Mouse (Mus musculus) right cerebral cortex, postnatal 14 days (tissue): ENCODE measurements around the gene Gm42906.

Experiments
- DNase-seq: peaks from one replicate; pipeline ENCODE4 v3.0.0; 2022

Gm42906 gene

GRCm38 (mm10) chr5:151428113-151428756 lies at the start of gene Gm42906:
TSS of gene Gm42906 (minus strand) at chr5:151428163.
- DNase-seq = no peak

DNA sequence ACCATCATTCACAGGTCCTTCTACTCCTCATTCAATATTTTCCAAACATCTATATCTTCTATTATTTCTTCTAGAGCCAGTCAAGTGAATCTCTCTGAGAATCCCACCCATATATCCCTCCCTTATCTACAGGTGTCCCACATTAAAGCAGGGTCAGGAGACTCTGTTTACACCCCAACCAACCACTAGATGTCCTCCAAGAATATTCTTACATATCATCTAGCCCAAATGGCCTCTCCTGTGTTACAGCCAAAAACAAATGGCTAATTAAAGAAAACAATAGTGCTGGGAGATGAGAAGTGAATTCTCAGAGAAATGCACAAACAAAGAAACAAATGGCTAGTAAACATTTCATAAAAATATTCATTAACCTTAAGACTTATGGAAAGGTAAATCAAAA lies 17.7 kb upstream of the Gm42906 start:
- no peak for DNase-seq

DNA sequence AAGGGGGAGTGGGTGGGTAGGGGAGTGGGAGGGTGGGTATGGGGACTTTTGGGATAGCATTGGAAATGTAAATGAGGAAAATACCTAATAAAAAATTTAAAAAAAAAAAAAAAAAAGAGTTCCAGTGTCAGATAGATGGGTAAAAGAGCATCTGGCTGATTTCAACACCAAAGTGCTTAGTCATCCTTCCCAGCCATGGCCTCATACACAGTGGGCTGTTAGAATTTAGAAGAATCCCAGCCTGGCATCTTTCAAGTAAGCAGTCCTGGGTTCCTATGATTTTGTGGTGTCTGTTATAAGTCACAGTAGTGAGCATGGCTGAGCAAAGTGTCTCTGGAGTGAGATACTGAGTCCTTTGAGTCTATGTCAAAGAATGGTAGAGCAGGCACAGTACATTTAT lies 7.1 kb upstream of the Gm42906 start:
- DNase-seq = no peak

DNA sequence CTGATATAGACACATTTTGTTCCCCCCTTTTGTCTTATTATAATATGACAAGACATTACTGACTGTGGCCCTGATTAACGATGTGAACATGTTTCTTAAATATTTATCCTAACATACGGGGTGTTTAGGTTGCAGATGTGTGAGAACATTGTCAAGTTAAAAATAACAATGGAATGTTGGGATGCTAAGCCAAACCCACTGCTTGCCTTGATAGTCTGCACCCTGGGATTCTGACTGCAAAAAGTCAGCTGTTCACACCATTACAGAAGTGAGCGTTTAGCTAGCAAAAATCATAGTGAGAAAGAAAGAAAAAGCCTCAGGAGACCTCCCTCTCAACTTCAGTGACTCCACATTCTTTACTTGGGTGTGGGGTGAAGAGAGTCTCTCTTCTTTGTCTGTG lies 1.5 kb downstream of the Gm42906 start:
- DNase-seq = no peak

DNA sequence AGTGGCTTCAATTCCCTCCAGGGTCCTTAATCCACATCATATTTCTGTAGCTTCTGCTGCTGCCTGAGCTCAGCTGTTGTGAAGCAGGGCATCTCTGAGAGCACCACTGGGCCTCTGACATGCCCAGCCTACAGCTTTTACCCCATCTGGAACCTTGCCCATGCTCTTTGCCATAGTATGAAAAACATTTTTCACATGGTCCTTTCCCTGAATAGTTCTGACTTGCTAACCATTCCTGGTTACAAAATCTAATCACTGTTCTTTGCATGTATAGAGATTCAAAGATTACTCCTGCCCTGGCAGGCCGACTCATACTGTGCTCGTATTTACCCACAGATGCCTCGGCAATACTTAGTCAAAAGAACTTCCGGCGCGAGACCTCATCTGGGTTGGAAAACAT lies 5.3 kb downstream of the Gm42906 start:
- no peak for DNase-seq

GRCm38 (mm10) chr5:151421859-151422258 lies 6.1 kb downstream of the Gm42906 start:
- DNase-seq = peak; percentile 39

- no peak for DNase-seq
Measured at GRCm38 (mm10) chr5:151418551-151418950, 9.4 kb downstream of the Gm42906 start.

GRCm38 (mm10) chr5:151417421-151418038 lies 10.4 kb downstream of the Gm42906 start:
- DNase-seq = no peak

DNA sequence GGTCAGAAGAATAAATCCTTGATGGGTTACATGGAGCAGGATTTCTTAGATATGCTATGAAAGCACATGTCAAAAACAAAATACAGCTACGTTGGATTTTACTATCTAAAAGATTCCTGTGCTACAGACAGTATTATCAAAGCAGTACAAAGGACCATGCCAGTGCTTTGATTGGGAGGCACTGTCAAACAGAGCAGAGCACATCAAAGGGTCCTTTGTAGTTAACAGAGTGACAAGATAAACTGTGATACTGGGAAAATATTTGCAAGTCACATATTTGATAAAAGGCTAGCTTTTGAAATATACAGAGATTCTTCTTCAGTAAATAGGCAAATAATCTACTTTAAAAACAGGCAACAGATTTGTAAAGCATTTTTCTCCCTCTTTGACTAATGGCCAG lies 11.0 kb downstream of the Gm42906 start:
- DNase-seq = no peak

DNA sequence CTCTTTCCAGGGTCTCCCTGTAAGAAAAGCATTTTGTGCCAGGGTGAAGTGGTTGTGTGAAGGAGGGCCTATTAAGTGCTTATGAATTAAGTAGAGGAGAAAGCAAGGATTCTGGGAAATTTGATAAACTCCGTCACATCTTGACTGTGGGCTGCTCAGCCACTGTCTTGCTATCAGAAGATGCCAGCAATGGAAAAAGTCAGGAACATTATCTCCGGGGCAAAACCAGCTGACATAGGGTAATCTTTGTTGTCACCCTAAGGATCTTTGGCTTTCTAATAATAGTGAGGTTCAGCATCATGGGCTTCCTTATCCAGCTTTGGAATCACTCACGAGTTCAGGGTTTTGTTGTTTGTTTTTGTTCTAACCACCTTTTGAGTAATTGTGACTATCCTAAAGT lies 14.3 kb downstream of the Gm42906 start:
- no peak for DNase-seq

DNA sequence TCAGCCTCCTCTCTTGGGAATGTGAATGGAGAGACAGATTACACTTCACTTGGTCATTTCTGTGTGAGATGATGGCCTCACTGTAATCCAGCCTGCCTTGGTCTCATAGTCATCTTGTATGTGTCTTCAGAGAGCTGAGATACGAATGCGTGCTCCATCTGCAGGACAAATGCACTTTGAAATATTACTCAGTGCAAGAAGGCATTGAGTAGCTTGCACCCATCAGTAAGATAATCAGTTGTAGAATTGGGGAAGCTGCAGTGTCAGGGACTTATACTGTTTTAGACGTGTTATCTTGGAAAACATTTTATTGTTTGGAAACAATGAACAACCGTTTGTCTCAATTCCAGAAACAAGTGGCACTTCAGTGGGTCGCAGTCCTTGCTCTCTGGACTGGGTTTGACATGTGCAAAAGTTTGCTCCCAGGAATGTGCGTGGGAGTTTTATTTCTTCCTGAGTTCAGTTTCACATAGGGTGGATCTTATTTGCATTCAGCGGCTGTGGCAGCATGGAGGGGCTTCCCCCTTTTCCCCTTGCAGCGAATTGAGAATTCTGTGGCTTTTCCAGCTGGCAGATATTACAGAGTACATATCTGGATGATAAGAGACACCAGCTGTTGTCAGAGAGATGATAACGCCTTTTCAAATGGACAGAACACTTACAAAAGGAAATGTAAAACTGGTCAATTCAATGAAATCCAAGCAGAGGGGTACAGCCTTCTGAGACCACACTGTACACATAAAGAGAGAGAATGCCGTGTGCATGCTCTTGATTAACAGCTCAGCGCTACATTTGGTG lies 15.1 kb downstream of the Gm42906 start:
- DNase-seq = no peak

GRCm38 (mm10) chr5:151410006-151410405 lies 18.0 kb downstream of the Gm42906 start:
- DNase-seq = no peak

DNA sequence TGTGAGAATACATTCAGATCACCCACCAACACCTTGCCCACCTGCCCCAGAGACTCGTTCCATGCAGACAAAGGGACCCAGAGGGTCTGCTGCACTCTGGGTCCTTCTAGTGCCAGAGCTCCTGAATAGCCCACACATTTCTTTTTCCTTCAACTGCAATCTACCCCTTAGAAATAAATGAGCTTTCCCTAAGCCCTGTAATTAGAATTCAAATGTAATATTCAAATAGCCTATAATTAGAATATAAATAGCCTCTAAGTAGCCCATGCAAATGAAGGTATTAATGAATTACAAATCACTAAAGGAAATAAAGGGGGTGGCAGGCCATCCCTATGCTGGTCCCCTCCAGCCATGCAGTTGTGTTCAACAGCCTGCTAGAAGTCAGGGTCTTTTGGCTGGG lies 18.7 kb downstream of the Gm42906 start:
- no peak for DNase-seq

DNA sequence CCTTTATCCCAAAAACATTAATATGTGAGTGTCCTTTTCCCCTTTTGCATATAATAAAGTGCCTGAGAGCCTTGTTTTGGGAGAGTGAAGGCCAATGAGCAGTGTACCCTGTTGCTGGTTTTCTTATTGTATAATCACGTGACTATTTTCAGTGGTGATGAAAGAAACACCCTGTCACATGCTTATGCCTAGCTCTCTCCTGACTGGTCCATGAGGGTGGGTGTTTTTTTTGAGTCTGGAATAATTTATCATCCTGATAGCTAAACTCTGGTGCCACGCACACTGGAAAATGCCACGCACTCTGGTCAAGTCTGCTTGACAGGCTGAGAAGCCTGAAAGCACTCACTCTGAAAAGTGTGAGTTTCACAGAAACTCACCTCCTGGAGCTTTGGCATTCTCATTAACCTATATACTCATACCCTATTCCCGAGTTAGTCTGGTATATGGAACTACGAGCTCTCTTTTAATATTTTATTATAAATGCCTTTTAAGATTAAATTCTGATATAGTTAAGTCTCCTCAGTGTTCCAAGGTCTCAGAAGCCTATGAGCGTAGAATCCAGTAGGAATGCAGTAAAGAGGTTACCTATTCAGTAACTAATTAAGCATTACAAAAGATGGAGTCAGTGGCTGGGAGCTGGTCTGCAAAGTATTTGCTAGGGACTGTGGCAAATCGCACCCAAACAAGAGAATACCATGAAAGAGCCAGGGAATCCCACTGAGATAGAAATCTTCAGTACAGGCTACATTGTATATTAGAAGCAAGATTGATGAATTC lies 19.7 kb downstream of the Gm42906 start:
- DNase-seq = no peak

DNA sequence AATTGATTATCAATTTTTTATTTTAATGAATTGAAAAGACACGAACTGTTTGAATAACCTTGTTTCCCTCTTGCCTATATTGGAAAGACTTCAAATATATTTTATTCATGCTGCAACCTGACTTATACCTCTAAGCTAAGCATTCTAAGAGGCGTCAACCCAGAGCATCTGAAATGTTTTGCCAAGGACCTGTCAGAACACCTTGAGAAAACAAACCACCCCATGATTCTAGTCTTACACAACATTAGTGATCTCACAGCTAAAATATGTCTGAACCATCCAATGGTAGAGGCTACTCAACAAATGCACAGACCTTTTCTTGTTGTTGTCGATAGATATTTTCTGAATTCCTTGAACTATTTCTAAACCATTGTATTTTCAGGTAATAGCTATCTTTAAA lies 20.5 kb downstream of the Gm42906 start:
- DNase-seq = no peak

DNA sequence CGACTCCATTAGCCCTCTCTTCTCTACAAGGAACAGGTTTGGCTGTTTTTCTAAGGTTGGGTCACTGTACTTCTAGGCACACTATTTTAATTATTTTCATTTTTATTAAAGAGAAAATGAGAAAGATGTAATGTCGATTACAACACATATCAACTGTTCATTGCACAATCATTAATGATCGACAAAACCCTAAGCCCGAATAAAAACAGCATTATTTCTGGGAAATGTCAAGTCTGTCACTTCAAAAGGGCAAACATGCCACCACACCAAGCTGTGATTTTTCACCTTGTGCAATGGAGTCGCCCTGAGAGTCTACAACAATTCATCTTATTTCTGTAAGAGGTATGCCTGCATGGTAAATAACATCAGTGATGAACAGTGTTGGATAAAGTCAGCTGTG lies 21.7 kb downstream of the Gm42906 start:
- no peak for DNase-seq

GRCm38 (mm10) chr5:151405314-151405903 lies 22.6 kb downstream of the Gm42906 start:
- no peak for DNase-seq

GRCm38 (mm10) chr5:151403586-151403985 lies 24.4 kb downstream of the Gm42906 start:
- DNase-seq = no peak

GRCm38 (mm10) chr5:151400557-151400944 lies 27.4 kb downstream of the Gm42906 start:
- no peak for DNase-seq

- no peak for DNase-seq
Measured at GRCm38 (mm10) chr5:151399918-151400556, 27.9 kb downstream of the Gm42906 start.

GRCm38 (mm10) chr5:151396119-151396518 lies 31.8 kb downstream of the Gm42906 start:
- no peak for DNase-seq

DNA sequence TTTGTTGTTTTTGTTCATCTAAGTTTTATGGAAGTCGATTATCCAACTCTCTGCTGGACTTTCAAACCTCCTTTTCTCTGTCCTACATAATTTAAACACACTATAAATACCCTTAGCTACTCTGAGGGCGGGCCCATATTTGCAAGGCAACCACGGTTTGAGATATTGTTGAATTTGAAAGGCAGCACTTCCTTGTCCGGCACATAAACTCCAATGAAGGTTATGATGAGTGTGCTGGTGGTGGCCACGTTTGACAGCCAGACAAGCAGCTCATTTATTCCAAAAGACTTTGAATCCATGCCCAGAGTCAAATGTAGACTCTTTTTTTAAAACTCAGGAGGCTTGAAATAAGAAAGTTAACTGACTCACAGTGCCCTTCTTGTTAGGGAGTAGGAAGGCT lies 33.3 kb downstream of the Gm42906 start:
- DNase-seq = no peak
